Mouse (Mus musculus): Measurements from ENCODE around the gene Adamts5. TPM values are rescaled to one million over a fixed set of nuclear protein-coding genes. Genes with fewer than 3 reads are reported as not detected.

Gene Adamts5
- polyA plus RNA-seq, 1 experiment from 2014 or later, result 3.2 TPM

DNA sequence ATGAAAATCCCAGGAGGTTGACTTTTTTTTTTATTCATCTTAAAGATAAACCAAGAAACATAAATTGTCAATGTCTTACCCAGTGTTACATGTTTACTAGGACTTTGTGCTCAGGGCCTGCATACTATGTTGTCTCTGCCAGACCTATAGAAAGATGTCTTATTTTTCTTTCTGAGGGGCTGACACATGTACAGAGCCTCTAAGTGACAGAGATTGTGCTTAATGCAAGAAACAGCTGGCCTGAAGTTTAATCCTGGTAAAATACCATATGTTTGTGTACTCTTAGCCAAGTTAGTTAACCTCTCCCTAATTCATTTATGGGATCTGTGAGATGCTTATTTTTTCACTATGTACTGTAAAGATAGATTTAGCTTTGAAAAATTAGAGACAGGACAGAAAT is 30.4 kb downstream of the Adamts5 start:
- Histone ChIP-seq H3K4me3 (ENCODE audit: low read depth, low read length) (no peak overlapping the region), H3K27ac (ENCODE audit: low read depth, low read length) (no peak overlapping the region), H3K36me3 (ENCODE audit: control insufficient read depth, insufficient read depth, low read length) (no peaks in the 10 kb centered on the region), H3K9ac (replicated peaks; ENCODE audit: low read depth, low read length) (no peak overlapping the region), H3K27me3 (ENCODE audit: control insufficient read depth, insufficient read depth, low read length) (no peaks in the 10 kb centered on the region), H3K4me1 (ENCODE audit: control insufficient read depth, insufficient read depth, low read length) (no peaks in the 10 kb centered on the region), H3K9me3 (ENCODE audit: control insufficient read depth, low read length) (no peaks in the 10 kb centered on the region), H3K4me2 (ENCODE audit: low read depth, low read length) (no peak overlapping the region)
- no peak for ATAC-seq (ENCODE audit: low read depth)

GRCm38 (mm10) chr16:85864691-85865389 is 36.8 kb downstream of the Adamts5 start:
- Histone ChIP-seq H3K9me3 (ENCODE audit: control insufficient read depth, low read length) (no peaks in the 10 kb centered on the region), H3K36me3 (ENCODE audit: control insufficient read depth, insufficient read depth, low read length) (no peaks in the 10 kb centered on the region; the same call in 1 of the 2 replicates), H3K27ac (ENCODE audit: low read depth, low read length) (no peak overlapping the region), H3K9ac (replicated peaks; ENCODE audit: low read depth, low read length) (no peak overlapping the region), H3K4me2 (ENCODE audit: low read depth, low read length) (no peak overlapping the region), H3K4me3 (ENCODE audit: low read depth, low read length) (no peak overlapping the region), H3K27me3 (ENCODE audit: control insufficient read depth, insufficient read depth, low read length) (no peaks in the 10 kb centered on the region), H3K4me1 (ENCODE audit: control insufficient read depth, insufficient read depth, low read length) (no peaks in the 10 kb centered on the region)
- no peak for ATAC-seq (ENCODE audit: low read depth)
- 96% methylated on average over 4 of the region's 4 CpGs for WGBS

DNA sequence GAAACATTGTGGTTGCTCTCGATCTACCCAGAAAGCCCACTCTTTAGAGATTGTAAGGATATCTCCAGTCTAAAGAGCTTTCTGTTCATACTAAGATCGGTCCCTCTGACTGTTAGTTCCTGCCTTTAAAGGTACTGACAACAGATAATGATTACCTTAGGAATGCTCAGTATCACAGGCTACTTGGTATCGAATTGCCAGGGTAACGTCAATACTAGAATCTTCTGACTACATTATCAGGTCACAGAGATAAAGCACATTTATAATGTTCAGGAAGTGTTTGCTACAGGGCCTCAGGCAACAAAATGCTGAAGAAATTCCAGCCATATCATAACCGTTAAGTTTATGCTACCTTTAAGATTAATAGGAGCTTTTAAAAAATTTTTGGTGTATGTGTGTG is 47.1 kb downstream of the Adamts5 start:
- H3K4me1 ChIP-seq (ENCODE audit: control insufficient read depth, insufficient read depth, low read length), result no peaks in the 10 kb centered on the region
- no peak overlapping the region for H3K4me3 ChIP-seq (ENCODE audit: low read depth, low read length)
- H3K4me2 ChIP-seq (ENCODE audit: low read depth, low read length), result no peak overlapping the region
- H3K9ac ChIP-seq (replicated peaks; ENCODE audit: low read depth, low read length), result no peak overlapping the region
- H3K9me3 ChIP-seq (ENCODE audit: control insufficient read depth, low read length), result no peaks in the 10 kb centered on the region
- WGBS, result 94% methylated on average over 5 of the region's 5 CpGs
- H3K27me3 ChIP-seq (ENCODE audit: control insufficient read depth, insufficient read depth, low read length), result no peaks in the 10 kb centered on the region
- no peak overlapping the region for H3K27ac ChIP-seq (ENCODE audit: low read depth, low read length)
- no peak for ATAC-seq (ENCODE audit: low read depth)
- no peaks in the 10 kb centered on the region for H3K36me3 ChIP-seq (ENCODE audit: control insufficient read depth, insufficient read depth, low read length)

- no peaks in the 10 kb centered on the region for H3K9me3 ChIP-seq (ENCODE audit: control insufficient read depth, low read length)
- no peaks in the 10 kb centered on the region for H3K4me1 ChIP-seq (ENCODE audit: control insufficient read depth, insufficient read depth, low read length)
- WGBS, result 79% methylated on average over 3 of the region's 3 CpGs
- ATAC-seq (ENCODE audit: low read depth), result no peak
- H3K9ac ChIP-seq (replicated peaks; ENCODE audit: low read depth, low read length), result no peak overlapping the region
- no peak overlapping the region for H3K4me2 ChIP-seq (ENCODE audit: low read depth, low read length)
- no peak overlapping the region for H3K27ac ChIP-seq (ENCODE audit: low read depth, low read length)
- no peaks in the 10 kb centered on the region for H3K27me3 ChIP-seq (ENCODE audit: control insufficient read depth, insufficient read depth, low read length)
- no peaks in the 10 kb centered on the region for H3K36me3 ChIP-seq (ENCODE audit: control insufficient read depth, insufficient read depth, low read length)
- no peak overlapping the region for H3K4me3 ChIP-seq (ENCODE audit: low read depth, low read length)
Measured at GRCm38 (mm10) chr16:85827066-85827465, 74.6 kb downstream of the Adamts5 start.

GRCm38 (mm10) chr16:85822330-85822916 is 79.2 kb downstream of the Adamts5 start:
- H3K9ac ChIP-seq (replicated peaks; ENCODE audit: low read depth, low read length), result no peak overlapping the region
- WGBS, result 78% methylated on average over 5 of the region's 5 CpGs

DNA sequence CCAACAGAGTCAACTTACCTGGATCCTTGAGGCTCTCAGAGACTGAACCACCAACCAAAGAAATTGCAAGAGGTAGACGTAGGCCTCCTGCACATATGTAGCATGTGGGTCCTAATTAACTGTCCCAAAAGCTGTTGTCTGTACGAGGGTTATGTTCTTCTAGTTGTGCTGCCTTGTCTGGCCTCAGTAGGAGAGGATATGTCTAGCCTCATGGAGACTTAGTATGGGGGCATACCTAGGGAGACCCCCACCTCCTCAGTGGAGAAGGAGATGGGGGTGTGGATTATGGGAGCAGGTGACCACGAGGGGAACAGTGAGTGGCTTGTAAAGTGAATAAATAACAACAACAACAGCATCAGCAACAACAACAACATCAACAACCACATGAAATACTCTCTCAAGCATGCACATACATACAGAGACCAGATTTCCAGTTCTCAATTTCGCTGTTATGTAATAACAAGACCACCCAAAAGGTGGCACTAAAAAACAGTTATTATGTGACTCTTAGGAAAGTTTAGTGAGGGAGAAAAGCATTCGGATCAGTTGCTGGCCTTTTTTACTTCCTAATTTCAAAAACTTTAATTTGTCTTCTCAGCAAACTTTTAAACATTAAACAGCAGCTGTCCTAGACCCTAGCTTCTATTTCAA is 81.7 kb downstream of the Adamts5 start:
- Histone ChIP-seq H3K36me3 (ENCODE audit: control insufficient read depth, insufficient read depth, low read length) (no peaks in the 10 kb centered on the region), H3K4me3 (ENCODE audit: low read depth, low read length) (no peak overlapping the region), H3K27me3 (ENCODE audit: control insufficient read depth, insufficient read depth, low read length) (no peaks in the 10 kb centered on the region), H3K4me2 (ENCODE audit: low read depth, low read length) (no peak overlapping the region), H3K9ac (replicated peaks; ENCODE audit: low read depth, low read length) (no peak overlapping the region), H3K27ac (ENCODE audit: low read depth, low read length) (no peak overlapping the region), H3K4me1 (ENCODE audit: control insufficient read depth, insufficient read depth, low read length) (no peaks in the 10 kb centered on the region), H3K9me3 (ENCODE audit: control insufficient read depth, low read length) (no peaks in the 10 kb centered on the region)
- no peak for ATAC-seq (ENCODE audit: low read depth)
- WGBS, result 63% methylated on average over 5 of the region's 5 CpGs

More at GRCm38 (mm10) chr16:85822330-85822916, 79.2 kb downstream of the Adamts5 start:
- Histone ChIP-seq H3K36me3 (ENCODE audit: control insufficient read depth, insufficient read depth, low read length) (no peaks in the 10 kb centered on the region), H3K27ac (ENCODE audit: low read depth, low read length) (no peak overlapping the region), H3K4me2 (ENCODE audit: low read depth, low read length) (no peak overlapping the region), H3K4me3 (ENCODE audit: low read depth, low read length) (no peak overlapping the region), H3K9me3 (ENCODE audit: control insufficient read depth, low read length) (no peaks in the 10 kb centered on the region), H3K27me3 (ENCODE audit: control insufficient read depth, insufficient read depth, low read length) (no peaks in the 10 kb centered on the region), H3K4me1 (ENCODE audit: control insufficient read depth, insufficient read depth, low read length) (no peaks in the 10 kb centered on the region)
- ATAC-seq (ENCODE audit: low read depth), result no peak

GRCm38 (mm10) chr16:85814116-85814515 is 87.5 kb downstream of the Adamts5 start:
- no peak for ATAC-seq (ENCODE audit: low read depth)
- Histone ChIP-seq H3K4me3 (ENCODE audit: low read depth, low read length) (no peak overlapping the region), H3K9ac (replicated peaks; ENCODE audit: low read depth, low read length) (no peak overlapping the region), H3K36me3 (ENCODE audit: control insufficient read depth, insufficient read depth, low read length) (no peaks in the 10 kb centered on the region), H3K27me3 (ENCODE audit: control insufficient read depth, insufficient read depth, low read length) (no peaks in the 10 kb centered on the region), H3K4me1 (ENCODE audit: control insufficient read depth, insufficient read depth, low read length) (no peaks in the 10 kb centered on the region), H3K27ac (ENCODE audit: low read depth, low read length) (no peak overlapping the region), H3K4me2 (ENCODE audit: low read depth, low read length) (no peak overlapping the region), H3K9me3 (ENCODE audit: control insufficient read depth, low read length) (no peaks in the 10 kb centered on the region)
- 87% methylated on average over 2 of the region's 2 CpGs for WGBS

DNA sequence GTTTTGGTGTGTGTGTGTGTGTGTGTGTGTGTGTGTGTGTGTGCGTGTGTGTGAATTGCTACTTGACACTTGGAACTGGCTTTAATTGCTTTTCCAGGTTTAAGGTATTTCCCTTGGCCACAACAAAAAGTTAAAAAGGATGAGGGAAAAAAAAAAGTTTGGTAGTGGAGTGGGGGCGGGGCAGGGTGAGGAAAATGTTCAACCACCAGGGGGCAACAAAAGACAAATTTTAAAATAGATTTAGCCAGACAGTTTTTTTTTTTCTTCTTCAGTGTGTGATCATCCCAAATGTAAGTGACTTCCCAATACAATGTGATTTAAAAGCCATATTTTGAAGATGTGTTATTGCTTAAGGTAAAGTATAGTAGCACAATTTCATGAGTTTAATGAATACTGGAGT is 94.0 kb downstream of the Adamts5 start:
- Histone ChIP-seq H3K4me2 (ENCODE audit: low read depth, low read length) (0 out of 2 replicates have a peak overlapping the region, but pooled peaks have one; percentile 8), H3K4me3 (ENCODE audit: low read depth, low read length) (no peak overlapping the region), H3K4me1 (ENCODE audit: control insufficient read depth, insufficient read depth, low read length) (peaks cover 3% of the 10 kb centered on the region; the same call in 1 of the 2 replicates), H3K36me3 (ENCODE audit: control insufficient read depth, insufficient read depth, low read length) (no peaks in the 10 kb centered on the region), H3K27me3 (ENCODE audit: control insufficient read depth, insufficient read depth, low read length) (no peaks in the 10 kb centered on the region), H3K9ac (replicated peaks; ENCODE audit: low read depth, low read length) (no peak overlapping the region), H3K9me3 (ENCODE audit: control insufficient read depth, low read length) (no peaks in the 10 kb centered on the region), H3K27ac (ENCODE audit: low read depth, low read length) (no peak overlapping the region)
- 11% methylated on average over 2 of the region's 2 CpGs for WGBS
- ATAC-seq (ENCODE audit: low read depth), result no peak

DNA sequence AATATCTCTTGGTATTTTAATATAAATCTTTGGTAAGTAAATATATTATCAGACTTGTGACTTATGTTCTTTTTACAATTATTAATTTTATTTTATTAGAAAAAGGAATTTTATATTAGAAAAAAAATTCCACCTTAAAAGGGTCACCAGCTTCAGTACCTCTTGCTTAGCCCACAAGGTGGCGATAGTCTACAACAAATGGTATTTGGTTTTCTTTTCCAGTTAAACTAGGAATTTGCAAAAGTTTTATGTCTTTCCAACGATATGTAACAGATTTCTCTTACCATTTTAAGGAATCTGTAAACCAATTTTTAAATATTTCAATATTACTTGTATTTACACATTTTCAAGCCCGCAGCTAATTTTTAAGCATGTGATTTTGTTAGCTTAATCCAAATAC is 94.6 kb downstream of the Adamts5 start:
- H3K36me3 ChIP-seq (ENCODE audit: control insufficient read depth, insufficient read depth, low read length), result no peaks in the 10 kb centered on the region
- H3K27me3 ChIP-seq (ENCODE audit: control insufficient read depth, insufficient read depth, low read length), result no peaks in the 10 kb centered on the region
- no peaks in the 10 kb centered on the region for H3K9me3 ChIP-seq (ENCODE audit: control insufficient read depth, low read length)
- no peak for ATAC-seq (ENCODE audit: low read depth)
- H3K4me1 ChIP-seq (ENCODE audit: control insufficient read depth, insufficient read depth, low read length), result peaks cover 3% of the 10 kb centered on the region; the same call in 1 of the 2 replicates
- H3K9ac ChIP-seq (replicated peaks; ENCODE audit: low read depth, low read length), result no peak overlapping the region
- H3K4me2 ChIP-seq (ENCODE audit: low read depth, low read length), result no peak overlapping the region
- H3K27ac ChIP-seq (ENCODE audit: low read depth, low read length), result no peak overlapping the region
- 20% methylated on average over 3 of the region's 3 CpGs for WGBS
- H3K4me3 ChIP-seq (ENCODE audit: low read depth, low read length), result no peak overlapping the region

Data from neural tube, embryonic 14.5 days (tissue).